Mouse (Mus musculus) ES-E14 (cell line): ENCODE data around the gene Ston1. TPM values are rescaled to one million over a fixed set of nuclear protein-coding genes. Genes with fewer than 3 reads are reported as not detected.

Experiments
- DNase-seq: peaks from one replicate; pipeline ENCODE4 v3.0.0-alpha.2; 2013; ENCODE audit warnings: low read depth, low spot score
- H3K27ac ChIP-seq: 2 replicates; pipeline ENCODE4 v1.5.1; 2012; ENCODE audit warnings: low read depth, mild to moderate bottlenecking, low read length, moderate library complexity, mixed read lengths; ENCODE audit not compliant: poor library complexity, insufficient read depth, severe bottlenecking
- H3K36me3 ChIP-seq: 2 replicates; pipeline ENCODE4 v1.6.1; 2012; ENCODE audit warnings: mild to moderate bottlenecking, low read length, moderate library complexity, mixed read lengths; ENCODE audit not compliant: control insufficient read depth, poor library complexity, insufficient read depth, severe bottlenecking
- H3K4me1 ChIP-seq, 2 experiments: fragments of 150-350 bp in 1 of 2; sonication (generic) in 1 of 2; 2 replicates each; pipeline ENCODE4 v1.6.1; 2012; ENCODE audit warnings: low read length in 2 of 2, mild to moderate bottlenecking in 1 of 2, mixed read lengths in 1 of 2; ENCODE audit not compliant: control insufficient read depth in 2 of 2, insufficient read depth in 2 of 2, poor library complexity in 1 of 2
- H3K4me3 ChIP-seq, 2 experiments: fragments of 150-350 bp in 1 of 2; sonication (generic) in 1 of 2; 2 replicates each; pipeline ENCODE4 v1.5.1; 2012; ENCODE audit warnings: low read length in 2 of 2, low read depth in 1 of 2, mild to moderate bottlenecking in 1 of 2, mixed read lengths in 1 of 2; ENCODE audit not compliant: insufficient read depth in 1 of 2, poor library complexity in 1 of 2, severe bottlenecking in 1 of 2
- H3K9ac ChIP-seq: 2 replicates; pipeline ENCODE4 v1.6.1; 2012; ENCODE audit warnings: low read depth, mild to moderate bottlenecking, low read length, mixed read lengths; ENCODE audit not compliant: poor library complexity, insufficient read depth, severe bottlenecking
- H3K9me3 ChIP-seq: fragments of 150-350 bp; sonication (generic); 2 replicates; pipeline ENCODE4 v1.6.1; 2012; ENCODE audit warnings: low read depth, mild to moderate bottlenecking, low read length; ENCODE audit not compliant: control insufficient read depth, insufficient read depth
- CHD2 ChIP-seq: IDR thresholded peaks from 2 replicates; pipeline ENCODE4 v1.6.1; 2014; ENCODE audit warnings: mild to moderate bottlenecking, low read depth, low read length, inconsistent platforms
- HCFC1 ChIP-seq: IDR thresholded peaks from 2 replicates; pipeline ENCODE4 v1.6.1; 2012; ENCODE audit warnings: low read length, inconsistent platforms, borderline replicate concordance; ENCODE audit not compliant: insufficient read depth
- MAFK ChIP-seq: IDR thresholded peaks from 2 replicates; pipeline ENCODE4 v1.6.1; 2014; ENCODE audit warnings: mild to moderate bottlenecking, low read depth, low read length, inconsistent platforms; ENCODE audit not compliant: insufficient read depth
- ZC3H11A ChIP-seq: IDR thresholded peaks from 2 replicates; pipeline ENCODE4 v1.6.1; 2012; ENCODE audit warnings: low read depth, mild to moderate bottlenecking, inconsistent platforms, low read length, borderline replicate concordance
- ZNF384 ChIP-seq: IDR thresholded peaks from 2 replicates; pipeline ENCODE4 v1.6.1; 2012; ENCODE audit warnings: low read depth, low read length, inconsistent platforms
- in situ Hi-C, 2 experiments: fragments of 600-800 bp; cut with MboI; formaldehyde crosslinking; loops; one replicate each; pipeline ENCODE4 v1.15.1; 2025; ENCODE audit warnings: low sequenced_read_pairs in 2 of 2, inconsistent platforms in 1 of 2; ENCODE audit not compliant: unreplicated experiment in 2 of 2
- total RNA-seq: library from RNA; depleted of rRNA; stranded (reverse); fragments of 300-350 nt; gene quantifications from 2 replicates; pipeline ENCODE4 v1.2.3, GENCODE M21; 2012

Ston1 gene
- total RNA-seq, 1 experiment = 4.5 TPM

DNA sequence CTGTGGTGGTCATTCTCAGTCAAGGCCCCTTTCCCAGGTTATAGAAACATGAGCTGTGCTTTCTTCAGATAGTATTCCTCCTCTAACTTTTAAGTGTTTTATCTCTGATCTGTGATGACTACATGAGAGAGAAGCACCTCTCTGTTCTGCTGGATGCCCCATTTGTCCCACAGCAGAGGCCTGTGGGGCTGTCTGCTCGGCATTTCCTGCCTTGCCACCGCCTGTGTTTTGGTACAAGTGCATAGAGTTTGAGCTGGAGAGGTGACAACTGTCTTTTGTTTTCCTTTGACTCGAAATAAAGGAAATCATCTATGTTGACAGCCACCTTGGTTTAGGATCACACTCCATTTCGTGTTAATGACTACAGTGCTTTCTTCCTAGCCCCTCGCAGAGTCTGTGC lies 22.7 kb upstream of the Ston1 start:
- no peak overlapping the region for H3K27ac ChIP-seq
- H3K4me1 ChIP-seq = peaks cover 0 to 2% of the 10 kb centered on the region in 2 experiments; a peak in 1 of 4 replicates
- TF ChIP-seq ZC3H11A = no peak
- TF ChIP-seq HCFC1 = no peak
- no peak for TF ChIP-seq MAFK
- TF ChIP-seq CHD2 = no peak
- no peak for TF ChIP-seq ZNF384
- in situ Hi-C loops = no loop called here
- H3K36me3 ChIP-seq = peaks cover 10% of the 10 kb centered on the region; the same call in 1 of the 2 replicates
- H3K4me3 ChIP-seq = no peak overlapping the region
- no peaks in the 10 kb centered on the region for H3K9me3 ChIP-seq
- H3K9ac ChIP-seq = no peak overlapping the region
- no peak for DNase-seq

DNA sequence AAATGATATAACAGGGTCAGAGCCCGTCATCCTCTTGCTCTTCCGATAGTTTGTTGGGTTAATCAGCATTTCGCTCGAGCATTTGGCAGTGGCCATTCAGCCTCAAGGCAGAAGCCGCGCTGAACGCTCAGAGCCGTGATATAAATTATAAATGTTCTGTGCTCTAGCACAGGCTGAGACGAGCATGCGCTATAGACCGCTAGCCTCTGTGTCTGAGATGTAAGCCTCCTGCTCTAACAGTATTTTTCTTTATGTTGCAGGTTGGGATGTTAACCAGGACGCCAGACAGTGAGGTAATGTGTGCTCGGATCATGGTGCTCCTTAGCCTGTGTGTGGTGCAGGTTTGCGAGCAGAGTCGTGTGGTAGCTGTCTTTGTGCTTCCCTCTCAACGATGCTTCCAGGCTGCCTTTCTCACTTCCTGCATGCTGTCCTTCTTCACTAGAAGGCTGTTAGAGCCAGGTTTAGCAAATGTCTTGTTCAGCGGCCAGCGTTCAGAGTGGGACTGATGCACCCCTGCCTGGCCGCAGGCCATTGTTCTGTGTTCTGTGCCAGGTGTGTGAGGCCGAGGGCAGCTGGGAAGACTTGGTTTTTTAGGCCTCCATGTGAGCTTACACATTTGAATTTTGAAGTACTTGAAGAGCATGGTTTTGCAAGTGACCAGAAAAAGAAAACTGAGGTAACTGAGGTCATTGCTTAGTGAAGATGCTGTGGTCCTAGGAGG lies 18.8 kb upstream of the Ston1 start:
- Histone ChIP-seq H3K36me3 (peaks cover 11% of the 10 kb centered on the region; the same call in 1 of the 2 replicates), H3K9ac (no peak overlapping the region), H3K27ac (no peak overlapping the region), H3K4me1 (no peaks in the 10 kb centered on the region), H3K9me3 (no peaks in the 10 kb centered on the region), H3K4me3 (no peak overlapping the region)
- no peak for TF ChIP-seq ZNF384
- TF ChIP-seq HCFC1 = no peak
- TF ChIP-seq CHD2 = no peak
- TF ChIP-seq ZC3H11A = no peak
- in situ Hi-C loops = no loop called here
- DNase-seq = no peak

DNA sequence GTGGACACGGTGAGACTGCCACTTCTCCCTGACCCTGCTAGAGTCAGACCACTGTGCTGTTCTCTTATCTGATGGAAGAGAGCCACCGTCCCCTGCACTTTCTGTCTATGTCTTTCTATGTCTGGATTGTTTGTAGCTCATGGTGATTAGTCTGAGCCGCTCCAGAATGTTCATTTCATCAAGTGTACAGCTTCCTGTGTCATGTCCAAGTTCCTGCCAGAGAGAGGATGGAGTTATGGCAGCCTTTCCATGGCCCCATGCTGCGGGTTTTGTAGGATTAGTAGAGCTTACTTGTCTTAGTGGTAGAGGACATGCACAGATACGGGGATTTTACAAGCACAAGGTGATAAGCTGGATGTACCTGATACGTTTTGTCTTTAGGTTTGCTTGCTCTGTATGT lies 16.9 kb upstream of the Ston1 start:
- DNase-seq = no peak
- Histone ChIP-seq H3K4me1 (no peaks in the 10 kb centered on the region), H3K27ac (no peak overlapping the region), H3K36me3 (peaks cover 14% of the 10 kb centered on the region; the same call in 1 of the 2 replicates), H3K9me3 (no peaks in the 10 kb centered on the region), H3K9ac (no peak overlapping the region), H3K4me3 (no peak overlapping the region)
- in situ Hi-C loops = no loop called here
- TF ChIP-seq ZC3H11A = no peak
- TF ChIP-seq HCFC1 = no peak
- no peak for TF ChIP-seq ZNF384
- no peak for TF ChIP-seq CHD2
- TF ChIP-seq MAFK = no peak

DNA sequence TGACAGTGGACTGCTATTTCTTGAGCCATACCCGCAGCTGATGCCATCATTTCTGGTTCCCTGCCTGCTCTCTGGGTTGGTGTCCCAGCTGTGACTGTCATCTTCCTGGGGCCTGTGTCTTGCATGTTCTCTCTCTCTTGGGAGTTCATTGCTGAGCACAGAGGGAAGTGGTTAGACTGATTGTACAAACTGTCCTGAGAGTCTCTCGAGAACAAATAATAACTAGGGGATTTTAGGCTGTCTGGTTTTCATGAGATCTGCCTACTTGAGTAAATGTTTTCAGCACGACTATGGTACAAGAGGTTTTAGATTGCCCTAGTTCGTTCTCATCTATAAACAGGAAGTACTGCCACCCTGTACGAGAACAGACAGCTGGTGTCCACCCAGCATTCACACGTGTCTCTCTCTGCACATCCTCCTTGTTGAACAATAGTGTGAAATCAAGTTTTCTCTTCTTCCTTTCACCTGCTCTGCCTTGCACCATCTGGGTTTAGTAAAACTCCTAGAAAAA lies 15.9 kb upstream of the Ston1 start:
- H3K4me3 ChIP-seq = no peak overlapping the region
- no peak overlapping the region for H3K9ac ChIP-seq
- no peak for TF ChIP-seq HCFC1
- TF ChIP-seq CHD2 = no peak
- no peak for TF ChIP-seq ZNF384
- TF ChIP-seq ZC3H11A = no peak
- TF ChIP-seq MAFK = no peak
- H3K4me1 ChIP-seq = no peaks in the 10 kb centered on the region
- H3K36me3 ChIP-seq = peaks cover 17% of the 10 kb centered on the region; the same call in 1 of the 2 replicates
- no peak overlapping the region for H3K27ac ChIP-seq
- H3K9me3 ChIP-seq = no peaks in the 10 kb centered on the region
- no peak for DNase-seq
- in situ Hi-C loops = no loop called here
